Mouse (Mus musculus) forebrain, embryonic 15.5 days (tissue): ENCODE measurements at regions not wholly inside any gene's neighbourhood (a gene's known extent, or its start where the extent isn't known, plus 50 kb on each side); places are given as distances from the start of the nearest gene placed in this dataset.

Source experiments
- ATAC-seq: fragments of 200-750 bp; cut with Nextera tagmentation; replicated peaks from 2 replicates; pipeline ENCODE4 v1.8.0; 2017; ENCODE audit warnings: mild to moderate bottlenecking, moderate TSS enrichment, moderate library complexity
- H3K27ac ChIP-seq: fragments of 300-500 bp; sonication (generic); replicated peaks from 2 replicates; pipeline ENCODE4 v1.5.1; 2015; ENCODE audit warnings: mild to moderate bottlenecking, inconsistent platforms
- H3K27me3 ChIP-seq: fragments of 300-500 bp; sonication (generic); 2 replicates; pipeline ENCODE4 v1.6.1; 2015; ENCODE audit warnings: inconsistent platforms
- H3K36me3 ChIP-seq: fragments of 300-500 bp; sonication (generic); 2 replicates; pipeline ENCODE4 v1.6.1; 2015; ENCODE audit warnings: mild to moderate bottlenecking, inconsistent platforms
- H3K4me1 ChIP-seq: fragments of 300-500 bp; sonication (generic); 2 replicates; pipeline ENCODE4 v1.6.1; 2015; ENCODE audit warnings: inconsistent platforms
- H3K4me2 ChIP-seq: fragments of 300-500 bp; sonication (generic); replicated peaks from 2 replicates; pipeline ENCODE4 v1.6.1; 2015; ENCODE audit warnings: mild to moderate bottlenecking, inconsistent platforms
- H3K4me3 ChIP-seq: fragments of 300-500 bp; sonication (generic); 2 replicates; pipeline ENCODE4 v1.5.1; 2015; ENCODE audit warnings: mild to moderate bottlenecking, inconsistent platforms
- H3K9ac ChIP-seq: fragments of 300-500 bp; sonication (generic); replicated peaks from 2 replicates; pipeline ENCODE4 v1.6.1; 2015; ENCODE audit warnings: mild to moderate bottlenecking, inconsistent platforms
- H3K9me3 ChIP-seq: fragments of 300-500 bp; sonication (generic); 2 replicates; pipeline ENCODE4 v1.6.1; 2016; ENCODE audit warnings: inconsistent platforms
- WGBS: fragments of 180-500 bp; shearing (Covaris S2); methylation state at CpG from one replicate; pipeline ENCODE4 v1.1.7; 2015; ENCODE audit warnings: mixed read lengths; 5-methylcytosine and 5-hydroxymethylcytosine counted together

DNA sequence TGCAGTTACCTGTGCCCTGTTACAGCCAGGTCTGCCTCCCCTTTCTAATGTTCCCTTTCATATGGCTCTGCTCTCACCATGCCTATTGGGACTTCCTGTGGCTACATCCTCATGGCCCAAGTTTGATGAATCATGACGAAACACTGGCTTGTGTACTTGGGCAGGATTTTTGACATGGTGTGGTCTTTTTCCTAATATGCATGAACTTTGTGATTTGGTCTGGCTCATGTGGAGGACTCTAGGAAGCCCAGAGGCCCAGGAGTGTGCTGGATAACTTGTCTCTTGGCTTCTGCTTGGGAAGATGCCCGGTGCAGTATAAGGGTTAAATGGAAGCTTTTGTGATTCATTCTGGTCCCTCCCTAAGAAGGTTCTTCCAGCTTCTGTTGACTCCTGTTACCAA lies 184.0 kb upstream of the Bcl6 start:
- Histone ChIP-seq H3K27ac (no peak overlapping the region), H3K4me1 (no peaks in the 10 kb centered on the region), H3K9ac (no peak overlapping the region), H3K36me3 (no peaks in the 10 kb centered on the region), H3K9me3 (no peaks in the 10 kb centered on the region), H3K4me3 (no peak overlapping the region), H3K4me2 (no peak overlapping the region), H3K27me3 (no peaks in the 10 kb centered on the region)
- no peak for ATAC-seq
- 89% methylated on average over 2 of the region's 2 CpGs for WGBS

GRCm38 (mm10) chr16:24172065-24172464 lies 183.4 kb upstream of the Bcl6 start:
- peak; percentile 53; the same call in 1 of the 2 replicates for ATAC-seq
- no peaks in the 10 kb centered on the region for H3K4me1 ChIP-seq
- no peaks in the 10 kb centered on the region for H3K9me3 ChIP-seq
- H3K4me2 ChIP-seq, result no peak overlapping the region
- no peak overlapping the region for H3K9ac ChIP-seq
- no peak overlapping the region for H3K4me3 ChIP-seq
- H3K27ac ChIP-seq, result no peak overlapping the region
- 53% methylated on average over 5 of the region's 5 CpGs for whole genome bisulfite sequencing
- no peaks in the 10 kb centered on the region for H3K27me3 ChIP-seq
- H3K36me3 ChIP-seq, result no peaks in the 10 kb centered on the region

DNA sequence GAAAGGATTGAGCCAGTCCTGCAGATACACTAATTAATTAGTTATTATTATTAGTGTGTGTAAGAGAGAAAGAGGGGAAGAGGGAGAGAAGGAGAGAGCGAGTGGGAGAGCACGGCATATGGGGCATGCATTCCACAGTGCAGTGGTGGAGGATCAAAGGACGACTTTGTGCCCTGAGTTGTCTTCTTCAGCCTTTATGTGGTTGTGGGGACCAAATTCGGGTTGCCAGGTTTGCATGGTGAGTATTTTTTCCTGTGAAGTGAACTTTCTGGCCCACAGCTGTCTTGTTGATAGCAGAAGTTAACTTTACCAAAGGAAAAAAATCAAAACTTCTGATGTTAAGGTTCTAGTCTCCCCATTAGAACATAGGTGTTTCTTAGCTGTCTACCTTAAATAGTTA lies 182.5 kb upstream of the Bcl6 start:
- 87% methylated on average over 4 of the region's 4 CpGs for WGBS
- no peak for ATAC-seq
- no peaks in the 10 kb centered on the region for H3K9me3 ChIP-seq
- no peak overlapping the region for H3K4me2 ChIP-seq
- no peaks in the 10 kb centered on the region for H3K36me3 ChIP-seq
- no peaks in the 10 kb centered on the region for H3K4me1 ChIP-seq
- no peak overlapping the region for H3K27ac ChIP-seq
- no peak overlapping the region for H3K4me3 ChIP-seq
- H3K27me3 ChIP-seq, result no peaks in the 10 kb centered on the region
- no peak overlapping the region for H3K9ac ChIP-seq

DNA sequence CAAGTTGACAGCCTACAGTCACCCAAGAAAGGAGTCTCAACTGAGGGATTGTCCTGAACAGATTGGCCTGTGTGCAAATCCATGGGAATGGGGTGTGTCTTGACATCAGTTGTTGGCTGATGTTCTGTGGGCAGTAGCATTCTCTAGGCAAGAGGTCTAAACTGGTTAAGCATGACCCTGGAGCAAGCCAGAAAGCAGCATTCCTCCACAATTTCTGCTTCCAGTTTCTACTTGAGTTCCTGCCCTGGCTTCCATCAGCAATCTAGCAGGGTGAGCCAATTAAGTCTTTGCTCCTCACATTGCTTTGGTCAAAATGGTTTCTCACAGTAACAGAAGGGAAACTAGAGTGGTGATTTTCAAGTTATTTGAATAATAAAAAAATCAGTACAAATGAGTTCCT lies 177.8 kb upstream of the Bcl6 start:
- no peak for ATAC-seq
- H3K4me3 ChIP-seq, result no peak overlapping the region
- no peak overlapping the region for H3K9ac ChIP-seq
- H3K9me3 ChIP-seq, result no peaks in the 10 kb centered on the region
- no peak overlapping the region for H3K27ac ChIP-seq
- H3K4me2 ChIP-seq, result no peak overlapping the region
- H3K27me3 ChIP-seq, result no peaks in the 10 kb centered on the region
- H3K4me1 ChIP-seq, result no peaks in the 10 kb centered on the region
- no peaks in the 10 kb centered on the region for H3K36me3 ChIP-seq

DNA sequence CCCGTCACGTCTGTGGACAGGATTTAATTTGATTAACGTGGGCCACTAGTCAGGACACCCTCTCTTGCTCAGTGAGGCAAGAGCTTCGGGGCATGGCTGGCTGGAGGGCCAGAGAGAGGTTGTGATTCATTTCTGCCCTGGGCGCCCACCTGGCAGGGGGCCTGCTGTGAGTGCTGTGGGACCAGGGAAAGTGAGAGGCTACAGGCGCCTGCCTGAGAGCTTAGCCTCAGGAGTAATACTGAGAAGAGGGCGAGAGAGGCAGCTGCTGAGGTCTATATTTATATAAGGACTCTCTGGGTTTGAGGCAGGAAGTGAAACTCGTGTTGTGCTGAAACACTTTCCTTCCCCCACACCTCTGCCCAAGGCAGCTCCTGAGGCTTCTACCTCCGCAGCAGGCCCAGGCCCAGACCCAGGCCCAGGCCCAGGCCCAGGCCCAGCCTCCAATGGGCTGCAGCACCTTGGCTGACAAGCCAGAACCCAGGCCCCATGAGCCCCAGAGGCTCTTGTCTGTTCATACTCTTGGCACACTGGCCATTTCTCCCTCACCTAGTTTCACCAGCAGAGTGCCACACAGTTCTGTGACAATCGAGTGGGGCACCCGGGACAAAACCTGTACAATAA lies 176.9 kb upstream of the Bcl6 start:
- Histone ChIP-seq H3K4me3 (no peak overlapping the region), H3K9ac (no peak overlapping the region), H3K36me3 (no peaks in the 10 kb centered on the region), H3K4me1 (no peaks in the 10 kb centered on the region), H3K4me2 (no peak overlapping the region), H3K27me3 (no peaks in the 10 kb centered on the region), H3K9me3 (no peaks in the 10 kb centered on the region), H3K27ac (no peak overlapping the region)
- WGBS, result 66% methylated on average over 11 of the region's 11 CpGs
- no peak for ATAC-seq

GRCm38 (mm10) chr16:24160705-24161285 lies 172.1 kb upstream of the Bcl6 start:
- WGBS, result 86% methylated on average over 5 of the region's 5 CpGs
- Histone ChIP-seq H3K4me2 (no peak overlapping the region), H3K27me3 (no peaks in the 10 kb centered on the region), H3K27ac (no peak overlapping the region), H3K4me3 (no peak overlapping the region), H3K4me1 (no peaks in the 10 kb centered on the region), H3K36me3 (no peaks in the 10 kb centered on the region), H3K9ac (no peak overlapping the region), H3K9me3 (no peaks in the 10 kb centered on the region)
- no peak for ATAC-seq

DNA sequence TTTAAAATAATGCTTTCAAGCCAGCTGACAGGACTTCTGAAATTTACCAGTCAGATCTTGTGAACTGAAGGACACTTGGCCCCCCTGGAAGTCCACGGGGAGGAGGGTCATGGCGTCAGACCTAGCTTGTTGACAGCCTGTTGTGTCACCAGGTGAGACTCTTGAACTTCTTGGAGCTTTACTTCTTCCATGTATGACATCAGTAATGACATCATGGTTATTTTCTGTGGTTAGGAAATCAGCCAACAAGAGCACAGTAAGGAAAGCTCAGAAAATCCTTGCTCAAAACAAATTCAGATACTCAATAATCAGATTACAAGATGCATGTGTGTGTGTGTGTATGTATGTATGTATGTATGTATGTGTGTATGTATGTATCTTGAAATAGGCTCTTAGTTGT lies 170.7 kb upstream of the Bcl6 start:
- H3K4me1 ChIP-seq, result no peaks in the 10 kb centered on the region

GRCm38 (mm10) chr16:24157753-24158152 lies 169.1 kb upstream of the Bcl6 start:
- Histone ChIP-seq H3K9me3 (no peaks in the 10 kb centered on the region), H3K36me3 (no peaks in the 10 kb centered on the region), H3K9ac (no peak overlapping the region), H3K27me3 (no peaks in the 10 kb centered on the region), H3K27ac (no peak overlapping the region), H3K4me1 (no peaks in the 10 kb centered on the region), H3K4me3 (no peak overlapping the region), H3K4me2 (no peak overlapping the region)
- WGBS, result 100% methylated on average over 2 of the region's 2 CpGs
- ATAC-seq, result no peak

More for the DNA sequence above, 170.7 kb upstream of the Bcl6 start:
- no peak overlapping the region for H3K4me2 ChIP-seq
- 85% methylated on average over 2 of the region's 2 CpGs for WGBS
- H3K27ac ChIP-seq, result no peak overlapping the region
- no peak overlapping the region for H3K4me3 ChIP-seq
- no peaks in the 10 kb centered on the region for H3K27me3 ChIP-seq
- H3K9me3 ChIP-seq, result no peaks in the 10 kb centered on the region
- no peak for ATAC-seq
- H3K36me3 ChIP-seq, result no peaks in the 10 kb centered on the region
- H3K9ac ChIP-seq, result no peak overlapping the region

GRCm38 (mm10) chr16:24156729-24157430 lies 168.2 kb upstream of the Bcl6 start:
- no peaks in the 10 kb centered on the region for H3K4me1 ChIP-seq
- H3K9ac ChIP-seq, result no peak overlapping the region
- no peak overlapping the region for H3K4me2 ChIP-seq
- no peak overlapping the region for H3K27ac ChIP-seq
- 72% methylated on average over 6 of the region's 6 CpGs for WGBS
- no peaks in the 10 kb centered on the region for H3K9me3 ChIP-seq
- no peaks in the 10 kb centered on the region for H3K36me3 ChIP-seq
- no peak for ATAC-seq
- H3K27me3 ChIP-seq, result no peaks in the 10 kb centered on the region
- H3K4me3 ChIP-seq, result no peak overlapping the region

GRCm38 (mm10) chr16:24154816-24155357 lies 166.2 kb upstream of the Bcl6 start:
- Histone ChIP-seq H3K4me2 (no peak overlapping the region), H3K9ac (no peak overlapping the region), H3K4me1 (no peaks in the 10 kb centered on the region), H3K36me3 (no peaks in the 10 kb centered on the region), H3K4me3 (no peak overlapping the region), H3K9me3 (no peaks in the 10 kb centered on the region), H3K27ac (no peak overlapping the region), H3K27me3 (no peaks in the 10 kb centered on the region)
- no peak for ATAC-seq
- 92% methylated on average over 4 of the region's 4 CpGs for WGBS

GRCm38 (mm10) chr16:24153943-24154342 lies 165.3 kb upstream of the Bcl6 start:
- no peak overlapping the region for H3K9ac ChIP-seq
- H3K4me3 ChIP-seq, result no peak overlapping the region
- no peak overlapping the region for H3K27ac ChIP-seq
- H3K9me3 ChIP-seq, result no peaks in the 10 kb centered on the region
- no peaks in the 10 kb centered on the region for H3K27me3 ChIP-seq
- H3K4me1 ChIP-seq, result no peaks in the 10 kb centered on the region
- H3K36me3 ChIP-seq, result no peaks in the 10 kb centered on the region
- no peak overlapping the region for H3K4me2 ChIP-seq
- ATAC-seq, result no peak
- 76% methylated on average over 1 of the region's 1 CpGs for WGBS

DNA sequence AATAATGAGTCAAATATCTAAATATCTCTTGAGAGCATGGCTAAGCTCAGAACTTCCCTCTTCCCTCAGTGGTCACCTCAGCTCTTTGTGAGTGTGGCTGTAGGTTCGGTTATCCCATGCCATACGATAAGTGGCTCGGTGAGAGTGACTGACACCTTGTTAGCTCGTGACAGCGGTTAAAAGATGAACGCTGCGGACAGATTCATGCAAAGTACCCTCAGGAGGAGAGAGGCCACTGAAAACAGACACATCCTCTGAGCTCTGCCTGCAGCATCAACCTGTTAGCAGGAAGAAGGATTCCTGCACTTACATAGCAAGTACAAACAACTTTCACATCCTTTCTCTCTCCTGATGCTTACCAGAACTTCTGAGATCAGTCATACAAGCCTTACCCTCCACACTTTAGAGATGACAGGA lies 163.2 kb upstream of the Bcl6 start:
- no peaks in the 10 kb centered on the region for H3K36me3 ChIP-seq
- no peak for ATAC-seq
- no peak overlapping the region for H3K4me3 ChIP-seq
- WGBS, result 93% methylated on average over 7 of the region's 7 CpGs
- no peak overlapping the region for H3K27ac ChIP-seq
- no peaks in the 10 kb centered on the region for H3K27me3 ChIP-seq
- H3K9ac ChIP-seq, result no peak overlapping the region
- no peaks in the 10 kb centered on the region for H3K4me1 ChIP-seq
- no peak overlapping the region for H3K4me2 ChIP-seq
- no peaks in the 10 kb centered on the region for H3K9me3 ChIP-seq
